ENCODE assay signal across 17 mouse cellular contexts in genomic region chr12:106288791-106289515, GRCm38 (mm10).
DNase-seq lines count a peak whose midpoint lies in the region; ATAC-seq and TF ChIP-seq lines count a peak whose summit lies in the region.
"Had no signal": no experiment of that assay in that cellular context is flagged by ENCODE, and none has a peak within 500 bp of the region (broad histone marks: within the 10 kb centered on the region; RNA-seq: fewer than 3 reads in every experiment).

No protein-coding gene starts in this region.

- peak; percentile 20; the same call in 1 of the 2 replicates for TF ChIP-seq CTCF in lung, postnatal 0 days (IDR thresholded peaks at IDR 0.05)

- no peaks in the 10 kb centered on the region for H3K27me3 ChIP-seq in lung, postnatal 0 days (replicated peaks; ENCODE audit: insufficient read depth, low read length)
- no peaks in the 10 kb centered on the region for H3K27me3 ChIP-seq in forebrain, embryonic 14.5 days (replicated peaks; ENCODE audit: control insufficient read depth, insufficient read depth, low read length)
- H3K27me3 ChIP-seq: forebrain, embryonic 13.5 days; heart, embryonic 13.5 days; Patski had no signal

- no peak overlapping the region for H3K9ac ChIP-seq in lung, postnatal 0 days (replicated peaks; ENCODE audit: low read depth)
- H3K9ac ChIP-seq in forebrain, embryonic 14.5 days (ENCODE audit: low read length) = no peak overlapping the region
- H3K9ac ChIP-seq: forebrain, embryonic 13.5 days; heart, embryonic 13.5 days had no signal

- TF ChIP-seq EP300 in lung, postnatal 0 days (IDR thresholded peaks at IDR 0.05) = no peak

- H3K36me3 ChIP-seq in lung, postnatal 0 days (ENCODE audit: insufficient read depth, low read length) = no peaks in the 10 kb centered on the region
- no peaks in the 10 kb centered on the region for H3K36me3 ChIP-seq in forebrain, embryonic 14.5 days (ENCODE audit: control insufficient read depth, insufficient read depth, low read length)
- H3K36me3 ChIP-seq: heart, embryonic 13.5 days; midbrain, embryonic 10.5 days had no signal

- no peaks in the 10 kb centered on the region for H3K9me3 ChIP-seq in lung, postnatal 0 days (ENCODE audit: low read length)
- H3K9me3 ChIP-seq in forebrain, embryonic 14.5 days (replicated peaks; ENCODE audit: control insufficient read depth, low read length) = no peaks in the 10 kb centered on the region
- H3K9me3 ChIP-seq: forebrain, embryonic 13.5 days; midbrain, embryonic 10.5 days had no signal

- no peak overlapping the region for H3K4me3 ChIP-seq in lung, postnatal 0 days (ENCODE audit: low read depth, low read length)
- H3K4me3 ChIP-seq in forebrain, embryonic 14.5 days (ENCODE audit: low read depth, low read length) = no peak overlapping the region
- H3K4me3 ChIP-seq: forebrain, embryonic 13.5 days; heart, embryonic 13.5 days; midbrain, embryonic 10.5 days; myocyte had no signal

- H3K4me2 ChIP-seq in lung, postnatal 0 days (replicated peaks; ENCODE audit: low read depth, low read length) = no peak overlapping the region
- no peak overlapping the region for H3K4me2 ChIP-seq in forebrain, embryonic 14.5 days (ENCODE audit: low read length)
- H3K4me2 ChIP-seq: forebrain, embryonic 13.5 days; heart, embryonic 13.5 days; liver, embryonic 11.5 days had no signal

- no peaks in the 10 kb centered on the region for H3K4me1 ChIP-seq in lung, postnatal 0 days (ENCODE audit: insufficient read depth, low read depth, low read length)
- H3K4me1 ChIP-seq in forebrain, embryonic 14.5 days (ENCODE audit: control insufficient read depth, insufficient read depth, low read length) = no peaks in the 10 kb centered on the region
- H3K4me1 ChIP-seq: forebrain, embryonic 13.5 days; heart, embryonic 13.5 days; midbrain, embryonic 10.5 days had no signal

- H3K27ac ChIP-seq in lung, postnatal 0 days (ENCODE audit: low read length) = no peak overlapping the region
- no peak overlapping the region for H3K27ac ChIP-seq in forebrain, embryonic 14.5 days (ENCODE audit: low read depth, low read length)
- H3K27ac ChIP-seq: forebrain, embryonic 13.5 days; heart, embryonic 13.5 days; midbrain, embryonic 10.5 days had no signal

- DNase-seq in lung, postnatal 0 days (ENCODE audit: low spot score) = no peak
- no peak for DNase-seq in lung, postnatal 10 days
- DNase-seq in ES-CJ7 (ENCODE audit: low read depth, low spot score) = peak; percentile 56
- DNase-seq in kidney, adult 9 months = peak; percentile 39
- peak; percentile 32 for DNase-seq in mesoderm, embryonic 11.5 days (ENCODE audit: low read depth, low spot score)
- DNase-seq in right cerebral cortex, postnatal 4 days = no peak
- DNase-seq in T-cell, adult 2 months (ENCODE audit: low spot score) = no peak
- DNase-seq in forebrain, embryonic 14.5 days (ENCODE audit: low spot score) = no peak
- DNase-seq: cerebellum, adult 11-12 months; layer of hippocampus, postnatal 36 days; left cerebral cortex, postnatal 4 days had no signal

- ATAC-seq in lung, postnatal 0 days = no peak
- ATAC-seq in forebrain, embryonic 14.5 days = no peak
- ATAC-seq: forebrain, embryonic 13.5 days; Patski had no signal

- WGBS in lung, postnatal 0 days = 42% methylated on average over 23 of the region's 23 CpGs
- 80% methylated on average over 23 of the region's 23 CpGs for WGBS in forebrain, embryonic 14.5 days

Comparison
In these comparisons a context has a peak if more than half of its experiments do, and no peak if none do; other contexts are left out.
1. DNase-seq: peak in ES-CJ7 (single experiment), kidney, adult 9 months (single experiment) and mesoderm, embryonic 11.5 days (single experiment); none in lung, postnatal 0 days (single experiment), lung, postnatal 10 days (single experiment), right cerebral cortex, postnatal 4 days (single experiment), T-cell, adult 2 months (single experiment) and forebrain, embryonic 14.5 days (single experiment).